Mouse (Mus musculus) small intestine, adult 2 months (tissue): ENCODE results near the gene Gm9970.

Experiments
- CTCF ChIP-seq: fragments of 200-500 bp; IDR thresholded peaks from 2 replicates; pipeline ENCODE4 v1.5.1; 2012; ENCODE audit warnings: low read depth, mild to moderate bottlenecking, control low read depth, inconsistent platforms, low read length, moderate library complexity, mixed read lengths; ENCODE audit not compliant: insufficient replicate concordance, insufficient read length; ENCODE audit errors: extremely low read depth
- POLR2A ChIP-seq: fragments of 200-500 bp; IDR thresholded peaks from 2 replicates; pipeline ENCODE4 v1.6.1; 2012; ENCODE audit warnings: low read depth, mild to moderate bottlenecking, control low read depth, inconsistent platforms, low read length, moderate library complexity

DNA sequence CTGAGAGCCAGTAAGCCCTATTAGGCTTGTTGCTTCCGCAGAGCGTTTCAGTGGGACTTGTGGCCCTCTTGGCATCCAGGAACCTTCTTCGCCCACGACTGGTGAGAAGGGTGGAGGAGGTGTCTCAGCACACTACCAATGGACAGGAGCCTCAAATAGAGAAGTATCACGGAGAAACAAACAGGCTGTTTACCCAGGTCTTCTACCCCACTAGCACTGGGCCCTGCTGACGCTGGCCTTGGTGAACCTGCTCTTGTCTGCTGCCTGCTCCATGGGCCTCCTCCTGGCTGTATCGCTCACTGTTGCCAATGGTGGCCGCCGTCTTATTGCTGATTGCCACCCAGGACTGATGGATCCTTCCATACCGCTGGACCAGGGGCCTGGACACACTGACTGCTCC lies 11.1 kb upstream of the Gm9970 start:
- TF ChIP-seq CTCF (no peak), POLR2A (no peak)
